Mouse (Mus musculus): ENCODE measurements around the gene Gpha2. TPM values are rescaled to one million over a fixed set of nuclear protein-coding genes. Genes with fewer than 3 reads are reported as not detected.

The Gpha2 gene
- polyA plus RNA-seq, 1 experiment from 2014 or later = not detected

GRCm38 (mm10) chr19:6260428-6260827 is 34.2 kb downstream of the Gpha2 start:
- H3K4me3 ChIP-seq (ENCODE audit: low read depth, low read length) = no peak overlapping the region
- no peak overlapping the region for H3K4me2 ChIP-seq (ENCODE audit: low read depth, low read length)
- no peak overlapping the region for H3K9ac ChIP-seq (replicated peaks; ENCODE audit: low read depth, low read length)
- H3K27ac ChIP-seq (ENCODE audit: low read depth, low read length) = no peak overlapping the region
- peaks cover 50% of the 10 kb centered on the region for H3K36me3 ChIP-seq (ENCODE audit: control insufficient read depth, insufficient read depth, low read length)
- no peaks in the 10 kb centered on the region for H3K4me1 ChIP-seq (ENCODE audit: control insufficient read depth, insufficient read depth, low read length)
- H3K27me3 ChIP-seq (ENCODE audit: control insufficient read depth, insufficient read depth, low read length) = no peaks in the 10 kb centered on the region
- WGBS = 73% methylated on average over 2 of the region's 2 CpGs
- no peaks in the 10 kb centered on the region for H3K9me3 ChIP-seq (ENCODE audit: control insufficient read depth, low read length)
- ATAC-seq (ENCODE audit: low read depth) = no peak

- 82% methylated on average over 4 of the region's 4 CpGs for WGBS
Observed at GRCm38 (mm10) chr19:6260946-6261345, 34.8 kb downstream of the Gpha2 start.

GRCm38 (mm10) chr19:6261379-6261778 is 35.2 kb downstream of the Gpha2 start:
- Histone ChIP-seq H3K27me3 (ENCODE audit: control insufficient read depth, insufficient read depth, low read length) (no peaks in the 10 kb centered on the region), H3K4me2 (ENCODE audit: low read depth, low read length) (no peak overlapping the region), H3K4me3 (ENCODE audit: low read depth, low read length) (no peak overlapping the region), H3K27ac (ENCODE audit: low read depth, low read length) (no peak overlapping the region), H3K36me3 (ENCODE audit: control insufficient read depth, insufficient read depth, low read length) (peaks cover 43% of the 10 kb centered on the region), H3K4me1 (ENCODE audit: control insufficient read depth, insufficient read depth, low read length) (no peaks in the 10 kb centered on the region), H3K9me3 (ENCODE audit: control insufficient read depth, low read length) (no peaks in the 10 kb centered on the region), H3K9ac (replicated peaks; ENCODE audit: low read depth, low read length) (no peak overlapping the region)
- WGBS = 93% methylated on average over 14 of the region's 14 CpGs
- ATAC-seq (ENCODE audit: low read depth) = no peak

More at GRCm38 (mm10) chr19:6260946-6261345, 34.8 kb downstream of the Gpha2 start:
- H3K27ac ChIP-seq (ENCODE audit: low read depth, low read length) = no peak overlapping the region
- H3K36me3 ChIP-seq (ENCODE audit: control insufficient read depth, insufficient read depth, low read length) = peaks cover 47% of the 10 kb centered on the region
- no peak overlapping the region for H3K9ac ChIP-seq (replicated peaks; ENCODE audit: low read depth, low read length)
- no peaks in the 10 kb centered on the region for H3K27me3 ChIP-seq (ENCODE audit: control insufficient read depth, insufficient read depth, low read length)
- no peak overlapping the region for H3K4me2 ChIP-seq (ENCODE audit: low read depth, low read length)
- no peaks in the 10 kb centered on the region for H3K9me3 ChIP-seq (ENCODE audit: control insufficient read depth, low read length)
- no peak for ATAC-seq (ENCODE audit: low read depth)
- no peak overlapping the region for H3K4me3 ChIP-seq (ENCODE audit: low read depth, low read length)
- H3K4me1 ChIP-seq (ENCODE audit: control insufficient read depth, insufficient read depth, low read length) = no peaks in the 10 kb centered on the region

- ATAC-seq (ENCODE audit: low read depth) = no peak
- 63% methylated on average over 7 of the region's 7 CpGs for WGBS
- no peak overlapping the region for H3K9ac ChIP-seq (replicated peaks; ENCODE audit: low read depth, low read length)
Observed at GRCm38 (mm10) chr19:6262222-6262621, 36.0 kb downstream of the Gpha2 start.

GRCm38 (mm10) chr19:6262839-6263433 is 36.8 kb downstream of the Gpha2 start:
- peaks cover 28% of the 10 kb centered on the region for H3K36me3 ChIP-seq (ENCODE audit: control insufficient read depth, insufficient read depth, low read length)
- no peaks in the 10 kb centered on the region for H3K9me3 ChIP-seq (ENCODE audit: control insufficient read depth, low read length)
- ATAC-seq (ENCODE audit: low read depth) = no peak
- H3K27me3 ChIP-seq (ENCODE audit: control insufficient read depth, insufficient read depth, low read length) = no peaks in the 10 kb centered on the region
- H3K4me2 ChIP-seq (ENCODE audit: low read depth, low read length) = no peak overlapping the region
- WGBS = 82% methylated on average over 8 of the region's 8 CpGs
- H3K9ac ChIP-seq (replicated peaks; ENCODE audit: low read depth, low read length) = no peak overlapping the region
- H3K4me3 ChIP-seq (ENCODE audit: low read depth, low read length) = no peak overlapping the region
- H3K27ac ChIP-seq (ENCODE audit: low read depth, low read length) = no peak overlapping the region
- no peaks in the 10 kb centered on the region for H3K4me1 ChIP-seq (ENCODE audit: control insufficient read depth, insufficient read depth, low read length)

More at GRCm38 (mm10) chr19:6262222-6262621, 36.0 kb downstream of the Gpha2 start:
- Histone ChIP-seq H3K4me3 (ENCODE audit: low read depth, low read length) (no peak overlapping the region), H3K27me3 (ENCODE audit: control insufficient read depth, insufficient read depth, low read length) (no peaks in the 10 kb centered on the region), H3K27ac (ENCODE audit: low read depth, low read length) (no peak overlapping the region), H3K4me1 (ENCODE audit: control insufficient read depth, insufficient read depth, low read length) (no peaks in the 10 kb centered on the region), H3K9me3 (ENCODE audit: control insufficient read depth, low read length) (no peaks in the 10 kb centered on the region), H3K4me2 (ENCODE audit: low read depth, low read length) (no peak overlapping the region), H3K36me3 (ENCODE audit: control insufficient read depth, insufficient read depth, low read length) (peaks cover 35% of the 10 kb centered on the region)

GRCm38 (mm10) chr19:6264200-6264599 is 38.0 kb downstream of the Gpha2 start:
- H3K27me3 ChIP-seq (ENCODE audit: control insufficient read depth, insufficient read depth, low read length) = no peaks in the 10 kb centered on the region
- no peaks in the 10 kb centered on the region for H3K9me3 ChIP-seq (ENCODE audit: control insufficient read depth, low read length)
- H3K36me3 ChIP-seq (ENCODE audit: control insufficient read depth, insufficient read depth, low read length) = peaks cover 15% of the 10 kb centered on the region
- 62% methylated on average over 9 of the region's 9 CpGs for whole genome bisulfite sequencing
- H3K4me2 ChIP-seq (ENCODE audit: low read depth, low read length) = no peak overlapping the region
- H3K4me3 ChIP-seq (ENCODE audit: low read depth, low read length) = no peak overlapping the region
- no peaks in the 10 kb centered on the region for H3K4me1 ChIP-seq (ENCODE audit: control insufficient read depth, insufficient read depth, low read length)
- H3K9ac ChIP-seq (replicated peaks; ENCODE audit: low read depth, low read length) = no peak overlapping the region
- no peak overlapping the region for H3K27ac ChIP-seq (ENCODE audit: low read depth, low read length)
- ATAC-seq (ENCODE audit: low read depth) = no peak

- H3K4me3 ChIP-seq (ENCODE audit: low read depth, low read length) = no peak overlapping the region
- ATAC-seq (ENCODE audit: low read depth) = no peak
- 92% methylated on average over 8 of the region's 8 CpGs for WGBS
Observed at GRCm38 (mm10) chr19:6264945-6265344, 38.8 kb downstream of the Gpha2 start.

GRCm38 (mm10) chr19:6265727-6266182 is 39.6 kb downstream of the Gpha2 start:
- H3K4me2 ChIP-seq (ENCODE audit: low read depth, low read length) = no peak overlapping the region

More at GRCm38 (mm10) chr19:6264945-6265344, 38.8 kb downstream of the Gpha2 start:
- Histone ChIP-seq H3K9ac (replicated peaks; ENCODE audit: low read depth, low read length) (no peak overlapping the region), H3K36me3 (ENCODE audit: control insufficient read depth, insufficient read depth, low read length) (peaks cover 12% of the 10 kb centered on the region), H3K4me1 (ENCODE audit: control insufficient read depth, insufficient read depth, low read length) (no peaks in the 10 kb centered on the region), H3K9me3 (ENCODE audit: control insufficient read depth, low read length) (no peaks in the 10 kb centered on the region), H3K4me2 (ENCODE audit: low read depth, low read length) (no peak overlapping the region), H3K27me3 (ENCODE audit: control insufficient read depth, insufficient read depth, low read length) (no peaks in the 10 kb centered on the region), H3K27ac (ENCODE audit: low read depth, low read length) (no peak overlapping the region)

GRCm38 (mm10) chr19:6267306-6268169 is 41.4 kb downstream of the Gpha2 start:
- WGBS = 49% methylated on average over 11 of the region's 11 CpGs
- H3K9ac ChIP-seq (replicated peaks; ENCODE audit: low read depth, low read length) = 0 out of 2 replicates have a peak overlapping the region, but pooled peaks have one; percentile 7
- H3K4me3 ChIP-seq (ENCODE audit: low read depth, low read length) = no peak overlapping the region
- no peak for ATAC-seq (ENCODE audit: low read depth)
- no peak overlapping the region for H3K27ac ChIP-seq (ENCODE audit: low read depth, low read length)
- H3K4me1 ChIP-seq (ENCODE audit: control insufficient read depth, insufficient read depth, low read length) = no peaks in the 10 kb centered on the region
- no peaks in the 10 kb centered on the region for H3K27me3 ChIP-seq (ENCODE audit: control insufficient read depth, insufficient read depth, low read length)
- peaks cover under 1% of the 10 kb centered on the region; the same call in 1 of the 2 replicates for H3K36me3 ChIP-seq (ENCODE audit: control insufficient read depth, insufficient read depth, low read length)
- no peak overlapping the region for H3K4me2 ChIP-seq (ENCODE audit: low read depth, low read length)
- H3K9me3 ChIP-seq (ENCODE audit: control insufficient read depth, low read length) = no peaks in the 10 kb centered on the region

More at GRCm38 (mm10) chr19:6265727-6266182, 39.6 kb downstream of the Gpha2 start:
- no peak overlapping the region for H3K4me3 ChIP-seq (ENCODE audit: low read depth, low read length)
- no peak for ATAC-seq (ENCODE audit: low read depth)
- no peak overlapping the region for H3K27ac ChIP-seq (ENCODE audit: low read depth, low read length)
- H3K9me3 ChIP-seq (ENCODE audit: control insufficient read depth, low read length) = no peaks in the 10 kb centered on the region
- WGBS = 71% methylated on average over 6 of the region's 6 CpGs
- H3K4me1 ChIP-seq (ENCODE audit: control insufficient read depth, insufficient read depth, low read length) = no peaks in the 10 kb centered on the region
- H3K27me3 ChIP-seq (ENCODE audit: control insufficient read depth, insufficient read depth, low read length) = no peaks in the 10 kb centered on the region
- peaks cover 12% of the 10 kb centered on the region for H3K36me3 ChIP-seq (ENCODE audit: control insufficient read depth, insufficient read depth, low read length)
- no peak overlapping the region for H3K9ac ChIP-seq (replicated peaks; ENCODE audit: low read depth, low read length)

All from neural tube, embryonic 14.5 days (tissue).